Mouse (Mus musculus): ENCODE measurements around the gene Cenpx. TPM values are rescaled to one million over a fixed set of nuclear protein-coding genes. Genes with fewer than 3 reads are reported as not detected.
"Not testable (repeated sequence)": the region's sequence is repeated elsewhere in the genome, so short reads cannot be mapped to it uniquely, and the experiment has no call there.

Gene Cenpx
- polyA plus RNA-seq, 2 experiments from 2014 or later: 152 to 156 TPM

- no peak for ATAC-seq
Measured at GRCm38 (mm10) chr11:120695641-120696040, 17.9 kb downstream of the Cenpx start.

- ATAC-seq: no peak
Measured at GRCm38 (mm10) chr11:120695184-120695583, 18.4 kb downstream of the Cenpx start.

GRCm38 (mm10) chr11:120693461-120693860, 20.1 kb downstream of the Cenpx start:
- ATAC-seq: no peak

GRCm38 (mm10) chr11:120692471-120693011, 21.0 kb downstream of the Cenpx start:
- ATAC-seq: no peak

- no peak for ATAC-seq
Measured at GRCm38 (mm10) chr11:120689365-120689764, 24.2 kb downstream of the Cenpx start.

- ATAC-seq: no peak
Measured at GRCm38 (mm10) chr11:120686650-120687272, 26.8 kb downstream of the Cenpx start.

GRCm38 (mm10) chr11:120684660-120685059, 28.9 kb downstream of the Cenpx start:
- no peak for ATAC-seq

GRCm38 (mm10) chr11:120684086-120684485, 29.5 kb downstream of the Cenpx start:
- no peak for ATAC-seq

GRCm38 (mm10) chr11:120683536-120683935, 30.0 kb downstream of the Cenpx start:
- ATAC-seq: no peak

GRCm38 (mm10) chr11:120682683-120683082, 30.9 kb downstream of the Cenpx start:
- ATAC-seq: no peak

- peak; percentile 32 for ATAC-seq
Measured at GRCm38 (mm10) chr11:120679909-120680308, 33.6 kb downstream of the Cenpx start.

GRCm38 (mm10) chr11:120676951-120677350, 36.6 kb downstream of the Cenpx start:
- ATAC-seq: no peak

GRCm38 (mm10) chr11:120675875-120676274, 37.7 kb downstream of the Cenpx start:
- ATAC-seq: not testable (repeated sequence)

GRCm38 (mm10) chr11:120673594-120674122, 39.9 kb downstream of the Cenpx start:
- ATAC-seq: no peak

- ATAC-seq: peak; percentile 90
Measured at GRCm38 (mm10) chr11:120672687-120673593, 40.6 kb downstream of the Cenpx start, which contains the start of gene Aspscr1. Aspscr1 (plus strand) TSS chr11:120672973.

GRCm38 (mm10) chr11:120666617-120667016, 46.9 kb downstream of the Cenpx start:
- ATAC-seq: no peak

GRCm38 (mm10) chr11:120665406-120665805, 48.1 kb downstream of the Cenpx start:
- ATAC-seq: no peak

- no peak for ATAC-seq
Measured at GRCm38 (mm10) chr11:120663714-120664113, 49.8 kb downstream of the Cenpx start.

GRCm38 (mm10) chr11:120662759-120663158, 50.8 kb downstream of the Cenpx start:
- no peak for ATAC-seq

- ATAC-seq: no peak
Measured at GRCm38 (mm10) chr11:120661076-120661460, 52.5 kb downstream of the Cenpx start, which contains the start of gene Notum. Notum (minus strand) TSS chr11:120661175.

All from CD4-positive, CD25-positive, alpha-beta regulatory T cell, adult 4 months (primary cell).